Mouse (Mus musculus): Measurements from ENCODE around the gene Mtfr1l. TPM values are rescaled to one million over a fixed set of nuclear protein-coding genes. Genes with fewer than 3 reads are reported as not detected.

Gene Mtfr1l
- polyA plus RNA-seq, 1 experiment from 2014 or later = 111 TPM

DNA sequence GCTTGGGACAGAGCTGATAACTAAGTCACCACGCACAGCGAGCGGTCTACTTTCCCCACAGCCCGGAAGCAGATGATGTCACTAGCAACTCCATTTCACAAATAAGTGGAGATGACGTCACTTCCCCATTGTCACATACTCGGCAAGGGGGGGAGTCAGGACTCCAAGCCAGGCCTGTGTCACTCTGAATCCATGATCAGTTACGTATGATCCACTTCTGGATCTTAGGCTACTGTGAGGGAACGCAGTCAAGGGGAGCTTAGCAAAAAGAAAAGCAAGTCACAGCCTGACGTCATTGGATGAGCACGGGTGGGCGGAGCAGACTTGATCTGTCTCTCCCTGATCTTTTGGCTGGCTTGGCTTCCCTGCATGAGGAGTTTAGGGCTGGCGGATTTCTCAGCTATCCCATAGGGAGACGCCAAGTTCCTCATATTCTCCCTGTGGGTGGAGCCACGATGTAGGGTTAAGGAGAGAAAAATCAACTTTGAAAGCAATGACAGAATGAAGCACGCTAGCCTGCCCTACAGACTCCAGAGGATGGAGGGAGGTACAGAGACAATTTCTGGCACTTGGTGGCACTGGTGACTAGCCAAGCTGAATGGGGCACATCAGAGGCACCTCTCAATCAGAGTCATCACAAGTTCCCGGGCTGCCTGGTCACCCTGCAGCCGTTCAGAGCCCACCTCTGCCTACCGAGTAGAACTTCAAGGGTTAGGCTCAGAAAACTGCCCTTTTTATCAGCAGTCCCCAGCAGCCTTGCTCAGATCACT, 13.2 kb upstream of the Mtfr1l start:
- Histone ChIP-seq H3K4me2 (ENCODE audit: low read depth, low read length) (no peak overlapping the region), H3K4me3 (ENCODE audit: low read length) (no peak overlapping the region), H3K4me1 (replicated peaks; ENCODE audit: control insufficient read depth, insufficient read depth, low read length) (peaks cover 30% of the 10 kb centered on the region), H3K27ac (ENCODE audit: low read length) (no peak overlapping the region), H3K9ac (ENCODE audit: low read length) (no peak overlapping the region; the same call in 1 of the 2 replicates), H3K36me3 (ENCODE audit: control insufficient read depth, insufficient read depth, low read length) (peaks cover 24% of the 10 kb centered on the region), H3K9me3 (ENCODE audit: control insufficient read depth, low read length) (peaks cover 7% of the 10 kb centered on the region), H3K27me3 (ENCODE audit: control insufficient read depth, insufficient read depth, low read depth, low read length) (no peaks in the 10 kb centered on the region)
- no peak for ATAC-seq (ENCODE audit: low read depth)
- WGBS = 57% methylated on average over 18 of the region's 18 CpGs

DNA sequence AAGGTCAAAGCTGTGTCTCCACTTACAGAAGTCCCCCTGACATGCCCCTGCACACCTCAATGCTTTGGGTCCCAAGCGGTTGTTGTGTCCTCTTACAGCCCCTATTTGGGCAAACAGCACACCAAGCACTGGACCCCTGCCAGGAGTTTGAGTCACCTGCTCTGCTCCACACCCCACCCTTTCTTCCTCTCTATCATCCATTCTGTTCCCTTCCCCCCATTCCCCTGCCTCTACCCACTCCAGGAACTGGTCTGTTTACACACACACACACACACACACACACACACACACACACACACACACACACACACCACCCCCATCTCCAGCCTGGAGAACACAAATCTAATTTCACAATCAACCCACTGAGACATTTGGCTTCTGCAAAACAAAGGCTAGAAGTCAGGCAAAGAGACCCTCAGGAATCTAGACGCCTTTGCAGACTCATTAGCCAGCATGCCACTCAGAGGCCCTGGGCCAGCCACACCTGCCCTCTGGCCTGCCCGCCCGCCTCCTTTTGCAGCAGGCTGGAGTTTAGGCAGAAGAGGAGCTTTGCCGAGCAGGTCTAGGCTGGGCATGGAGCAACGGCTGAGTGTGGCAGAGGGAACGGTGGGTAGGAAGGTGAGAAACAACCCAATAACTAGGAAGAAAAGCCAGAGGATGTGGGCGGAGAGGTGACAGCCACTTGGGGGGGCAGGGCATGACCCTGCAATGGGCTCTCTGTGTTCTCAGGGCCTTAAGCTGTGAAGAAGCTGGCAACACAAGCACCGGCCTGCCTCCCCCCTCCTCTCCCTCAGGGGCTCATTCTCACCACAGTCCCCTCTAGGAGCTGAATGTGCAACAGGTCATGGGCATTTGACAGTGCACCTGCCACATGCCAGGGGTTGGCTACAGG, 11.9 kb upstream of the Mtfr1l start:
- Histone ChIP-seq H3K27ac (ENCODE audit: low read length) (peak overlapping the region; percentile 69), H3K36me3 (ENCODE audit: control insufficient read depth, insufficient read depth, low read length) (peaks cover 29% of the 10 kb centered on the region), H3K4me3 (ENCODE audit: low read length) (no peak overlapping the region), H3K4me2 (ENCODE audit: low read depth, low read length) (no peak overlapping the region), H3K27me3 (ENCODE audit: control insufficient read depth, insufficient read depth, low read depth, low read length) (no peaks in the 10 kb centered on the region), H3K4me1 (replicated peaks; ENCODE audit: control insufficient read depth, insufficient read depth, low read length) (peaks cover 26% of the 10 kb centered on the region), H3K9me3 (ENCODE audit: control insufficient read depth, low read length) (peaks cover 7% of the 10 kb centered on the region), H3K9ac (ENCODE audit: low read length) (peak overlapping the region; percentile 52)
- WGBS = 55% methylated on average over 9 of the region's 9 CpGs
- 0 out of 2 replicates have a peak, but pooled peaks have one; percentile 11 for ATAC-seq (ENCODE audit: low read depth)

DNA sequence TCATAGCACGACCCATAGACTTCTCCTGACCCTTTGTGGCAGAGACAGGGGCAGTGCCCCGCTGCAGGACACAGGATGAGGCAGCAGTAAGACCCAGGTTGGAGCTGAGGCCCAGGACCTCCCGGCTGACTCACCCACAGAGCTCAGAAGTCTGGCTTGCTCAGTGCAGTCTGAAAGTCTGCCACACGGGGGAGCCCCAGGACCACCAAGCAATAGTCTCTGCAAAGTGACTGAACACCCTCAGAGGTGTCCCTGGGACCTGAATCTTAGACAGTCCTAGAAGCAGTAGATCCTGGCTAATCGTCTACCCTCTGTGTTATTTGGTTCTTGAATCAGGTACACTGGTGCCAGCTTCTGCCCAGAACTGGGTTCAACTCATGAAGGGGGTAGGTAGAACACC, 8.1 kb upstream of the Mtfr1l start:
- Histone ChIP-seq H3K9ac (ENCODE audit: low read length) (no peak overlapping the region), H3K4me1 (replicated peaks; ENCODE audit: control insufficient read depth, insufficient read depth, low read length) (peaks cover 12% of the 10 kb centered on the region), H3K4me2 (ENCODE audit: low read depth, low read length) (no peak overlapping the region), H3K27ac (ENCODE audit: low read length) (no peak overlapping the region), H3K36me3 (ENCODE audit: control insufficient read depth, insufficient read depth, low read length) (peaks cover 27% of the 10 kb centered on the region), H3K9me3 (ENCODE audit: control insufficient read depth, low read length) (no peaks in the 10 kb centered on the region), H3K4me3 (ENCODE audit: low read length) (no peak overlapping the region), H3K27me3 (ENCODE audit: control insufficient read depth, insufficient read depth, low read depth, low read length) (no peaks in the 10 kb centered on the region)
- WGBS = 1% methylated on average over 5 of the region's 5 CpGs
- ATAC-seq (ENCODE audit: low read depth) = peak; percentile 71

DNA sequence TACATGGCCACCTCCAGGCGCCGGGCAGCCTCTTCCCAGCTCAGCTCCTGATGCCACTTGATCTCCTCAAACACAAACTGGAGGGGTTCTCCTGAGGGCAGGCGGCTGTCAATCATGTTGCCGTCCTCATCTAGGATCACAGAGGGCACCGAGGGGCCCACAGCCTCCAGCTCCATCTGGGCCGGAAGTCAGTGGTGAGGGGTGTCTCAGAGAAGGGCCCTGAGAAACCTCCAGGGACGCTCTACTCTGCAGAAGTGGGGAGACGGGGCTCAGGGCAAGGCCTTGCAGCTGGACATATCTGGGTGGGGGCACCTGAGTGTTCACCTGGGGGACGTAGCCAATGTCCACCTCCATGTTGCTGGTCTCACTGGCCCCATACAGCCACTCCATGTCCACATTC, 7.5 kb upstream of the Mtfr1l start:
- Histone ChIP-seq H3K9me3 (ENCODE audit: control insufficient read depth, low read length) (no peaks in the 10 kb centered on the region), H3K27ac (ENCODE audit: low read length) (no peak overlapping the region), H3K4me2 (ENCODE audit: low read depth, low read length) (no peak overlapping the region), H3K9ac (ENCODE audit: low read length) (no peak overlapping the region), H3K36me3 (ENCODE audit: control insufficient read depth, insufficient read depth, low read length) (peaks cover 26% of the 10 kb centered on the region), H3K4me3 (ENCODE audit: low read length) (no peak overlapping the region), H3K27me3 (ENCODE audit: control insufficient read depth, insufficient read depth, low read depth, low read length) (no peaks in the 10 kb centered on the region), H3K4me1 (replicated peaks; ENCODE audit: control insufficient read depth, insufficient read depth, low read length) (peaks cover 8% of the 10 kb centered on the region)
- no peak for ATAC-seq (ENCODE audit: low read depth)
- 85% methylated on average over 9 of the region's 9 CpGs for WGBS

DNA sequence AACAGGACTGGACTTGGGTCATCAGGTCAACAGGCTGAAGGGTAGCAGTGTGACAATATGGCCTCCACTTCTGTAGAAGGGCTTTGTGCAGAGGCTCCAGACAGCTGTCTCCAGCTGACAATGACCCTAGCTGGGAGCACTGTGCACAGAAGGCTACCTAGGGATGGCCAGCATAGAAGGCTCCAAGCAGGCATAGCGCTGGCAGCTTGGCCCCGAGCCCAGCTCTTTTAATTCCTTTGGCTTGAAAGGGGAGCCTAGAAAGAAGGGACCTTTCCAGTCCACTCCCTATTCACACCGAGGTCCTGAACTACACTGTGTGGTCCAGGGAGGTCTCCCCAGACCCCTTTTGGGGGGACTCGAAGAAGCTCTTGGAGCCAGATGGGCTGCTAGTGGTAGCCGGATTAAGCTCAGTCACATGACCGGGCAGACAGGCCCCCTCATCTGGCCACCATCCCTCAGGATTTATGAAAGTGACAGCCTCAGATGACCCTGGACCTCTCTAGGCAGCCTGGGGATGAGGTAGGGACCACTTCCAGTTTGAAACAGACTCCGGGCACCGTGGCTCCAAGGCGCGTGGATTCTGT, 3.9 kb upstream of the Mtfr1l start:
- Histone ChIP-seq H3K9me3 (ENCODE audit: control insufficient read depth, low read length) (no peaks in the 10 kb centered on the region), H3K36me3 (ENCODE audit: control insufficient read depth, insufficient read depth, low read length) (peaks cover 12% of the 10 kb centered on the region; the same call in 1 of the 2 replicates), H3K27ac (ENCODE audit: low read length) (no peak overlapping the region), H3K4me2 (ENCODE audit: low read depth, low read length) (no peak overlapping the region), H3K4me1 (replicated peaks; ENCODE audit: control insufficient read depth, insufficient read depth, low read length) (peaks cover 7% of the 10 kb centered on the region), H3K4me3 (ENCODE audit: low read length) (no peak overlapping the region), H3K27me3 (ENCODE audit: control insufficient read depth, insufficient read depth, low read depth, low read length) (no peaks in the 10 kb centered on the region), H3K9ac (ENCODE audit: low read length) (no peak overlapping the region)
- no peak for ATAC-seq (ENCODE audit: low read depth)
- 84% methylated on average over 10 of the region's 10 CpGs for WGBS

DNA sequence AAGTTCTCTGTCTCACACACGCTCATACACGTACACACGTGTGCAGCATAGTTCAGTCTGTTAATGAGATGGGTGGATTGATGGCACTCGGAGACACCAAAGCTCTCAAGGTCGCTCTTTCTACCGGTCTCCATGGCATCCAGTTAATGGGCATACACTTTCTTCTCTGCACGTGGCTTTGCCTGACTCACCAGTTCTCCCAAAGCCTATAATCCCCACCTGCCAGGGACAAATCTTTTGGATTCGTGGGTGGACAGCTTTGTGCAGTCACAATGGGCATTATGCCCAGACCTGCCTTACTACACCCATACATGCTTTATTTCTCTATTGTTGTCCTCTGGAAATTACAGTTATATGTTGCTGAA, 582 bp upstream of the Mtfr1l start:
- Histone ChIP-seq H3K4me2 (ENCODE audit: low read depth, low read length) (peak overlapping the region; percentile 96), H3K4me1 (replicated peaks; ENCODE audit: control insufficient read depth, insufficient read depth, low read length) (peaks cover 26% of the 10 kb centered on the region), H3K27me3 (ENCODE audit: control insufficient read depth, insufficient read depth, low read depth, low read length) (no peaks in the 10 kb centered on the region), H3K36me3 (ENCODE audit: control insufficient read depth, insufficient read depth, low read length) (peaks cover 5% of the 10 kb centered on the region; the same call in 1 of the 2 replicates), H3K9me3 (ENCODE audit: control insufficient read depth, low read length) (no peaks in the 10 kb centered on the region), H3K27ac (ENCODE audit: low read length) (peak overlapping the region; percentile 74), H3K9ac (ENCODE audit: low read length) (peak overlapping the region; percentile 75), H3K4me3 (ENCODE audit: low read length) (peak overlapping the region; percentile 94)
- ATAC-seq (ENCODE audit: low read depth) = 0 out of 2 replicates have a peak, but pooled peaks have one; percentile 1
- WGBS = 6% methylated on average over 8 of the region's 8 CpGs

DNA sequence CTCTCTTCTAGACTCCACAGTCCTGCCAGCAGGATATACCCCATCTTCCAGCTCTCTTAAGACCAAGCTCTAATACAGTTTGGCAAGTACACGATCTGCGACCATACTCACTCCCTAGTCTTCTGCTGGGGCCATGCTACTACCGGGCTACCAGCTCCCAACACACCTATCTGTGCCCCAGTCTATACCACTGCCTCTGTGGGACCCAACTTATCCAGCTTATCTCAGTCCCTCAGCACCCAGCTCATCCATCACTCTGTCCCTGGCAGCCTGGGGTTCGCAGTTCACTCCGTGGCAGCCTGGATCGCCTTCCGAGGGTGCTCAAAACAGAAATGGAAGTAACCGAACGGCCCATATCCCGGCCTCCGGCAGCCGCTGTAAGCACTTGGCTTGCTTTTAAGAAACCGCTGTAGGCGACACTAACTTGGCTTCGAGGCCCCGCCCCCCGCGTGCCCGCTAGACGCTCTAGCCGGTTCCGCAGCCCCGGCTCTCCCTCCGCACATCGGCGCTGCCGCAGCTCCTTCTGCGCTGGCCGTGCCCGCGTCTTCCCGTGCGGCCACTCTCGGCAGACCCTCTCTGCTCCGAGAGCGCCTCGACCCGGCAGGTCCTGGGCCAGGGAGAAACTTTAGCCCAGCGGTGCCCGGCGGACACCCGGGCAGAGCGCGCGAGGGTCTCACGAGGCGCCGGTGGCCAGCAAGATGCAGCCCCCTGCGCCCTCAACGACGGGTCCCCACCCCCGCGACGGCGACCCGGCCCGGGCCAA, 882 bp downstream of the Mtfr1l start:
- H3K9ac ChIP-seq (ENCODE audit: low read length) = peak overlapping the region; percentile 90
- H3K9me3 ChIP-seq (ENCODE audit: control insufficient read depth, low read length) = no peaks in the 10 kb centered on the region
- H3K4me1 ChIP-seq (replicated peaks; ENCODE audit: control insufficient read depth, insufficient read depth, low read length) = peaks cover 26% of the 10 kb centered on the region
- no peaks in the 10 kb centered on the region for H3K27me3 ChIP-seq (ENCODE audit: control insufficient read depth, insufficient read depth, low read depth, low read length)
- H3K36me3 ChIP-seq (ENCODE audit: control insufficient read depth, insufficient read depth, low read length) = peaks cover 10% of the 10 kb centered on the region
- H3K27ac ChIP-seq (ENCODE audit: low read length) = peak overlapping the region; percentile 91
- peak; percentile 16 for ATAC-seq (ENCODE audit: low read depth)
- WGBS = under 1% methylated on average over 52 of the region's 57 CpGs
- H3K4me3 ChIP-seq (ENCODE audit: low read length) = peak overlapping the region; percentile 94
- peak overlapping the region; percentile 96 for H3K4me2 ChIP-seq (ENCODE audit: low read depth, low read length)

DNA sequence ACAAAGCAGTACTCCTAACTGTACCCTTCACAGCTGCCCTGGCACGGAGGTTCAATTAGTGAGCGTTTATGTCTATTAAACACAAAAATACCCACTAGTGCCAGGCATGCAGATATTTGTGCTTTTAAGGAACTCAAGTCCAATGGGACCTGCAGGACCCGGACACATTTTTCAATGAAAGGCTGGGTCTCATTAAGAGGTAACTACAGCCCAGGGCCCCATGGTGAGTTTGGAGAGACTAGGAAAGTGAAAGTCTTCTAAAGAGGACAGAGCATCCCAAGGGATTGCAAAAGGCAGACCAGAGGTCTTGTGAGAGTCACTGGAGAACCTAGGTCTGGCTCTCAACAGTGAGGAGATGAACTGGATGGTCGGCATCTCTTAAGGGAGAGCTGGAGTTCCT, 1.8 kb downstream of the Mtfr1l start:
- Histone ChIP-seq H3K4me1 (replicated peaks; ENCODE audit: control insufficient read depth, insufficient read depth, low read length) (peaks cover 26% of the 10 kb centered on the region), H3K27ac (ENCODE audit: low read length) (no peak overlapping the region), H3K27me3 (ENCODE audit: control insufficient read depth, insufficient read depth, low read depth, low read length) (no peaks in the 10 kb centered on the region), H3K36me3 (ENCODE audit: control insufficient read depth, insufficient read depth, low read length) (peaks cover 16% of the 10 kb centered on the region), H3K9ac (ENCODE audit: low read length) (0 out of 2 replicates have a peak overlapping the region, but pooled peaks have one; percentile 15), H3K9me3 (ENCODE audit: control insufficient read depth, low read length) (no peaks in the 10 kb centered on the region), H3K4me3 (ENCODE audit: low read length) (peak overlapping the region; percentile 94), H3K4me2 (ENCODE audit: low read depth, low read length) (peak overlapping the region; percentile 96)
- no peak for ATAC-seq (ENCODE audit: low read depth)
- WGBS = 78% methylated on average over 4 of the region's 4 CpGs
